Mouse (Mus musculus) ES-E14 (cell line): ENCODE measurements around the gene Slc9c1. TPM values are rescaled to one million over a fixed set of nuclear protein-coding genes. Genes with fewer than 3 reads are reported as not detected.

Experiments used
- DNase-seq: peaks from one replicate; pipeline ENCODE4 v3.0.0-alpha.2; 2013; ENCODE audit warnings: low read depth, low spot score
- H3K27ac ChIP-seq: 2 replicates; pipeline ENCODE4 v1.5.1; 2012; ENCODE audit warnings: low read depth, mild to moderate bottlenecking, low read length, moderate library complexity, mixed read lengths; ENCODE audit not compliant: poor library complexity, insufficient read depth, severe bottlenecking
- H3K36me3 ChIP-seq: 2 replicates; pipeline ENCODE4 v1.6.1; 2012; ENCODE audit warnings: mild to moderate bottlenecking, low read length, moderate library complexity, mixed read lengths; ENCODE audit not compliant: control insufficient read depth, poor library complexity, insufficient read depth, severe bottlenecking
- H3K4me1 ChIP-seq, 2 experiments: fragments of 150-350 bp in 1 of 2; sonication (generic) in 1 of 2; 2 replicates each; pipeline ENCODE4 v1.6.1; 2012; ENCODE audit warnings: low read length in 2 of 2, mild to moderate bottlenecking in 1 of 2, mixed read lengths in 1 of 2; ENCODE audit not compliant: control insufficient read depth in 2 of 2, insufficient read depth in 2 of 2, poor library complexity in 1 of 2
- H3K4me3 ChIP-seq, 2 experiments: fragments of 150-350 bp in 1 of 2; sonication (generic) in 1 of 2; 2 replicates each; pipeline ENCODE4 v1.5.1; 2012; ENCODE audit warnings: low read length in 2 of 2, low read depth in 1 of 2, mild to moderate bottlenecking in 1 of 2, mixed read lengths in 1 of 2; ENCODE audit not compliant: insufficient read depth in 1 of 2, poor library complexity in 1 of 2, severe bottlenecking in 1 of 2
- H3K9ac ChIP-seq: 2 replicates; pipeline ENCODE4 v1.6.1; 2012; ENCODE audit warnings: low read depth, mild to moderate bottlenecking, low read length, mixed read lengths; ENCODE audit not compliant: poor library complexity, insufficient read depth, severe bottlenecking
- H3K9me3 ChIP-seq: fragments of 150-350 bp; sonication (generic); 2 replicates; pipeline ENCODE4 v1.6.1; 2012; ENCODE audit warnings: low read depth, mild to moderate bottlenecking, low read length; ENCODE audit not compliant: control insufficient read depth, insufficient read depth
- CHD2 ChIP-seq: IDR thresholded peaks from 2 replicates; pipeline ENCODE4 v1.6.1; 2014; ENCODE audit warnings: mild to moderate bottlenecking, low read depth, low read length, inconsistent platforms
- HCFC1 ChIP-seq: IDR thresholded peaks from 2 replicates; pipeline ENCODE4 v1.6.1; 2012; ENCODE audit warnings: low read length, inconsistent platforms, borderline replicate concordance; ENCODE audit not compliant: insufficient read depth
- MAFK ChIP-seq: IDR thresholded peaks from 2 replicates; pipeline ENCODE4 v1.6.1; 2014; ENCODE audit warnings: mild to moderate bottlenecking, low read depth, low read length, inconsistent platforms; ENCODE audit not compliant: insufficient read depth
- ZC3H11A ChIP-seq: IDR thresholded peaks from 2 replicates; pipeline ENCODE4 v1.6.1; 2012; ENCODE audit warnings: low read depth, mild to moderate bottlenecking, inconsistent platforms, low read length, borderline replicate concordance
- ZNF384 ChIP-seq: IDR thresholded peaks from 2 replicates; pipeline ENCODE4 v1.6.1; 2012; ENCODE audit warnings: low read depth, low read length, inconsistent platforms
- in situ Hi-C, 2 experiments: fragments of 600-800 bp; cut with MboI; formaldehyde crosslinking; loops; one replicate each; pipeline ENCODE4 v1.15.1; 2025; ENCODE audit warnings: low sequenced_read_pairs in 2 of 2, inconsistent platforms in 1 of 2; ENCODE audit not compliant: unreplicated experiment in 2 of 2
- total RNA-seq: library from RNA; depleted of rRNA; stranded (reverse); fragments of 300-350 nt; gene quantifications from 2 replicates; pipeline ENCODE4 v1.2.3, GENCODE M21; 2012

Slc9c1 gene
- total RNA-seq, 1 experiment, result not detected

DNA sequence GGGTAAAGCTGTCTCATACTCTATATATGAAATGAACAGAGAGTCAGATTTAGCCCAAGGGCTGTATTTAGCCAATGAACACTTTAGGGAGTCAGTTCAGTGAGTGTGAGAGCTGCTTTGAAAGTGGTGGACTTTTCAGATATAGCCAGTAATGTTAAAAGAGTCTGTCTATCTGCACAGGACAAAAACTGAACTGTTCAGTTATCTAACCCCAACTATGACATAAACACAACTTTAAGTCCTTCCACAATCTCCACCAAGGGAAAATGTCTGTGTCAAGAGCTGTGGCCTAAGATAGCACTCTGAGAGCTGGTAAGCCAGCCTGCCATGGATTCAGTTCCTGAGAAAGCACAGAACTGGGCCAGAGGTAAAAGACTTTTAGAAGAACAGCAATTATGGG lies 7.0 kb downstream of the Slc9c1 start:
- no peak for TF ChIP-seq MAFK
- TF ChIP-seq ZNF384, result no peak
- TF ChIP-seq HCFC1, result no peak
- TF ChIP-seq CHD2, result no peak
- no peak for TF ChIP-seq ZC3H11A
- Histone ChIP-seq H3K4me3 (no peak overlapping the region), H3K4me1 (no peaks in the 10 kb centered on the region), H3K9ac (no peak overlapping the region), H3K36me3 (no peaks in the 10 kb centered on the region), H3K27ac (no peak overlapping the region), H3K9me3 (no peaks in the 10 kb centered on the region)
- in situ Hi-C loops, result no loop called here
- no peak for DNase-seq

DNA sequence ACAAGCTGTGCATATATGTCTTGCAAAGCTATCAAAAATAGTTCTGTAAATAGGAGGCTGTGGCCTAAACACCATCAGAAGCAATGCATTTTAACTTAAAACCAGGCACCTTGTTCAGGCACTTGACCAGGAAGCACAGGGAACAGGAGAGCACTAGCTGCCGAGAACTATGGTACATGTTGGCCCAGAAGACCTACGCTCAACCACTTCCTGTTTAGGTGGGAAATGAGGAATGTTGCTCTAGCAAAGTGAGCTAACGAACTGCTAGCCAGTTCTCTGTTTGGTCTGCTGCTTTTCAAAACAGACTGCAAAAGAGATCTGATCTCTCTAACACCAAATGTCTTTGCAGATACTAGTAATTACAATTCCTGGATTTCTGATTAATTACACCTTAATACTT lies 9.2 kb downstream of the Slc9c1 start:
- no peak for DNase-seq
- Histone ChIP-seq H3K9ac (no peak overlapping the region), H3K9me3 (no peaks in the 10 kb centered on the region), H3K36me3 (no peaks in the 10 kb centered on the region), H3K4me3 (no peak overlapping the region), H3K27ac (no peak overlapping the region), H3K4me1 (no peaks in the 10 kb centered on the region)
- TF ChIP-seq CHD2 (no peak), HCFC1 (no peak), ZNF384 (no peak), MAFK (no peak), ZC3H11A (no peak)
- in situ Hi-C loops, result no loop called here

DNA sequence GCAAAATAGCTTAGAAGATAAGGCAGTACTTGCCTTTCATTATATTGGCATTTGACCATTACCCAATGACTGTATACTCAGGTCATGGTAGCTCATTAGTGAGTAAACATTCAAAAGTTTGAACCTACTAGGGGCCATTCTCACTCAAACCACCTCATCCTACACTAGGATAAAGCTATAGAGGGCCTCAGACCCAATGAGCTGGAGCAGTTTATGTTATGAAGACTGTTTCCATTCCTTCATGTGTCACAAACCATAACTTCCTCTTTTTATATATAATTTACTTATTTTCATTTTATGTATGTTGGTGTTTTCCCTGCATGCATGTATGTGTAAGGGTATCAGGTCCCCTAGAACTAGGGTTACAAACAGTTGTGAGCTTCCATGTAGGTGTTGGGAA lies 12.9 kb downstream of the Slc9c1 start:
- Histone ChIP-seq H3K36me3 (no peaks in the 10 kb centered on the region), H3K27ac (no peak overlapping the region), H3K4me1 (no peaks in the 10 kb centered on the region), H3K4me3 (no peak overlapping the region), H3K9me3 (no peaks in the 10 kb centered on the region), H3K9ac (no peak overlapping the region)
- in situ Hi-C loops, result no loop called here
- no peak for DNase-seq
- TF ChIP-seq MAFK (no peak), HCFC1 (no peak), ZNF384 (no peak), CHD2 (no peak), ZC3H11A (no peak)

DNA sequence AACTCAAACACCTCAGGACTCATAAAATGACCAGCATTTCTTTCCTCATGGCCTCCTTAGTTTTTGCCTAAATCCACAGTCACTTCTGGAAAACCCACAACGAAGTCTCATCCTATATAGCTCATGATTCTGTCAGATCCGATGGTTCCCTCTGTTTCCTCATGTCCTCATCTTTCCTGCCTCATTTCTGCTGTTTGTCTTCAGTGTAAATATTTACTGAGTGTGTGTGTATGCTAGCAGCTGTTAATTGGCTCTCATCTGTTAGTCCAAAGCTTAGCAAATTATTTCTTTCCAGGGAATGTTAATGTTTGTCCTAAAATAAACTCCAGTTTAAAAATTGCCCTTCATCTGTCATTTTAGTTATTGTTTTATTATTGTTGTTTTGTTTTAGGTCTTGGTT lies 16.5 kb downstream of the Slc9c1 start:
- TF ChIP-seq MAFK (no peak), HCFC1 (no peak), ZC3H11A (no peak), ZNF384 (no peak), CHD2 (no peak)
- H3K27ac ChIP-seq, result no peak overlapping the region
- no peak overlapping the region for H3K9ac ChIP-seq
- in situ Hi-C loops, result no loop called here
- H3K4me3 ChIP-seq, result no peak overlapping the region
- no peaks in the 10 kb centered on the region for H3K9me3 ChIP-seq
- no peaks in the 10 kb centered on the region for H3K4me1 ChIP-seq
- DNase-seq, result no peak
- no peaks in the 10 kb centered on the region for H3K36me3 ChIP-seq

DNA sequence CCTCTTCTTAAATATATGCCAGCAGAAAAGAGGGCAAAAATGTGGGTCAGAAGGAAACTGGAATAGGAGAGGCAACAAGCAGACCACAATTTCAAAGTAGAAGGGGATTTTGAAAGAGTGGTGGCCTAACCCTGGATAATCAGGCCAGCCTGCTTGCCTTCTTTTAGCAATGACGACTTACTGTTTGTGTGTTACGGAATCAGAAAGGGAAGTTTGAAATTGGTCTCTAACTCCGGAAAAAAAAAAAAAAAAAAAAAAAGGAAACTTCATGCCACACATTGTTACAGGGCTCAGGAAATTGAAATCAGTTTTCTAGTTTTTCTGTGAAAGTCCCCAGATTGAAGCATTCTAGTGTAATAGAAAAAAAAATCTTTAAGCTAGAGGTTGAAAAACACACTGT lies 26.6 kb downstream of the Slc9c1 start:
- H3K4me3 ChIP-seq, result no peak overlapping the region
- in situ Hi-C loops, result no loop called here
- TF ChIP-seq ZNF384 (no peak), ZC3H11A (no peak), MAFK (no peak), HCFC1 (no peak), CHD2 (no peak)
- H3K4me1 ChIP-seq, result no peaks in the 10 kb centered on the region
- H3K9me3 ChIP-seq, result no peaks in the 10 kb centered on the region
- H3K36me3 ChIP-seq, result no peaks in the 10 kb centered on the region
- no peak overlapping the region for H3K9ac ChIP-seq
- no peak for DNase-seq
- H3K27ac ChIP-seq, result no peak overlapping the region
